Mouse (Mus musculus): ENCODE results near the gene Gm9964.

GRCm38 (mm10) chr11:79290473-79290872 is 6.2 kb downstream of the Gm9964 start:
- TF ChIP-seq CTCF (IDR thresholded peaks at IDR 0.05) (peak; percentile 91), EP300 (IDR thresholded peaks at IDR 0.05) (peak; percentile 50; the same call in 1 of the 2 replicates)

All from lung, postnatal 0 days (tissue).